Mouse (Mus musculus): ENCODE measurements at regions not wholly inside any gene's neighbourhood (a gene's known extent, or its start where the extent isn't known, plus 50 kb on each side); places are given as distances from the start of the nearest gene placed in this dataset.
A peak's percentile ranks its signal among the peaks of the same experiment; 100 is the strongest.
"Not testable (repeated sequence)": the region's sequence is repeated elsewhere in the genome, so short reads cannot be mapped to it uniquely, and the experiment has no call there.

DNA sequence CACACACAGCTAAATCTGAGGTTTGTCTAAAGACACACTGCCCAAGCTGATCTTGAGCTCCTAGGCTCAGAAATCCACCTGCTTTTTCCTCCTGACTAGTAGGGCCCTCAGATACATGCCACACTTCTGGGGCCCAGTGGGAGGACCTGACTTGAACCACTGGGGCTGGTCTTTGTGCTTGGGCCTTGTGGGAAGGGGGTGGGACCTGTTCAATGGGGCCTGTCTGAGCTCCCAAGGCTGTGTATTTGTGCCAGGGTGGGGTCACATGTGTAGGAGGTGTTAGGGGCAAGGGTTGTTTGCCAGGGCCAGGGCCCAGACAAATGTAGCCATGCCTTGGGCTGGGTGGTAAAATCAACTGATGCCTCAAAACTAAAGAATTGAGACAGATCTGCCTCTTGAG lies 56.8 kb downstream of the Gm8765 start:
- H3K27me3 ChIP-seq; H3K4me2 ChIP-seq; H3K9me3 ChIP-seq (replicated peaks); H3K4me3 ChIP-seq (replicated peaks); H3K36me3 ChIP-seq; ATAC-seq (replicated peaks; ENCODE audit: low FRiP score); H3K9ac ChIP-seq: not testable (repeated sequence)
- Histone ChIP-seq H3K4me1 (0 out of 2 replicates have a peak, but pooled peaks cover 11% of the 10 kb centered on the region), H3K27ac (0 out of 2 replicates have a peak overlapping the region, but pooled peaks have one; percentile 27)

DNA sequence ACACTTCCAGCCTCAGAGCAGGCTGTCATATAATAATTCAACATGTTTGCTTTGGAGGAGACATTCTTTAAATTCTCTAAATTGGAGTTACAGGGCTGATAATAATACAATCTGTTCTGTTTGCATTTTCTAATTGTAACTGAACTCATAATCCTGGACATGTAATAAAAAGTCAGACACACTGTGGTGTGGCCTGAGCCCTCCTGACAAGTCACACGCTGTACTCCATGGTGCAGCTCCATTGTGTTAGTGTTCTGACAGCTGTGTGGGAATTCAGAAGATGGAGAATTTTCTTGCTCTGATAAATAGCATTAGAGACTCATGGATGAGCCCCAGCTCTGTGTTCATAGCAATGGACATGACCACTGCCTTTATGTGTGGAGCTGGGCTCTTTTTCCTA lies 58.2 kb downstream of the Gm8765 start:
- not testable (repeated sequence) for ATAC-seq (replicated peaks; ENCODE audit: low FRiP score); H3K9ac ChIP-seq; H3K4me2 ChIP-seq; H3K4me3 ChIP-seq (replicated peaks); H3K36me3 ChIP-seq; H3K27me3 ChIP-seq; H3K9me3 ChIP-seq (replicated peaks)
- 57% methylated on average over 1 of the region's 1 CpGs for WGBS
- Histone ChIP-seq H3K4me1 (0 out of 2 replicates have a peak, but pooled peaks cover 11% of the 10 kb centered on the region), H3K27ac (peak overlapping the region; percentile 56)

DNA sequence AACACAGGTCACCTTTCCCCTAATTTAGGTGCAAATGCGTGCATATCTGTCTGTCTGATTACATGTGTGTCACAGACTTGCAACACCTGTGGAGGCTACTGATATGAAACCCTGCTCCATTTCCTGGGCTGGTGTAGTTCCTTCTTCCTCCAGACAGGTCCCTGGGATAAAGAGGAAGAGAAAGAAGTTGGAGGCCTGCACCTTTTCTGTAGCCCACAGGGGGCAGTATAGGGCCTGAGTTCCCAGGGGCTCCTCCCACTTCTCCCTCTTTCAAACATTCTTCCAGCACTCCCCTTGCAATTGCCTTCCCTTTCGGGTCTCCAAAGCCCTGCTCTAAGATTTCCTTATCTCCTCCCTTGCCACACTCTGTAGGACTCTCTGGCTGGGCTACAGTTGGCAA lies 66.5 kb downstream of the Gm8765 start:
- ATAC-seq (replicated peaks; ENCODE audit: low FRiP score), result no peak
- H3K9ac ChIP-seq, result no peak overlapping the region
- no peaks in the 10 kb centered on the region for H3K4me1 ChIP-seq
- no peaks in the 10 kb centered on the region for H3K27me3 ChIP-seq
- 73% methylated on average over 2 of the region's 2 CpGs for whole genome bisulfite sequencing
- H3K9me3 ChIP-seq (replicated peaks), result no peaks in the 10 kb centered on the region
- no peaks in the 10 kb centered on the region for H3K36me3 ChIP-seq
- no peak overlapping the region for H3K4me2 ChIP-seq
- no peak overlapping the region for H3K27ac ChIP-seq
- H3K4me3 ChIP-seq (replicated peaks), result no peak overlapping the region

DNA sequence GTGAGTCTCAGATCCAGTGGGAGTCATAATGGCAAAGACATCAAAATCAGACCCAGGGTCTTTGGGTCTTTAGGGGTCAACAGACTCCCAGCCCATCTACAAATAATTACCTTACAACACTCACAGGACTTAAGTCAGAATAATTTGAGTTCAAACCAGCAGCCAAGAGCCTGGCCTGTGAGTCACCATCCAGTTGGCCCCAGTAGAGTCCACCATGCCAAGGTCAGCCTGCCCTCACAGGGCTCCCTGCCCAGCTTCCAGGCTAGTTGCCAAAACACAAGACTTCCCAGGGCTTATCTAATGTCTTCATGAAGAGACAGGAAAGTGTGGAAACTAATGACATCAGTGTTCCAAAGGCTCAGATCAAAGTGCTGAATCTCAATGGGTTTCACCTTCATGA lies 81.9 kb downstream of the Gm8765 start:
- H3K9ac ChIP-seq; ATAC-seq (replicated peaks; ENCODE audit: low FRiP score); H3K27me3 ChIP-seq; H3K27ac ChIP-seq; H3K4me3 ChIP-seq (replicated peaks); H3K4me1 ChIP-seq; H3K36me3 ChIP-seq; H3K4me2 ChIP-seq; H3K9me3 ChIP-seq (replicated peaks): not testable (repeated sequence)

DNA sequence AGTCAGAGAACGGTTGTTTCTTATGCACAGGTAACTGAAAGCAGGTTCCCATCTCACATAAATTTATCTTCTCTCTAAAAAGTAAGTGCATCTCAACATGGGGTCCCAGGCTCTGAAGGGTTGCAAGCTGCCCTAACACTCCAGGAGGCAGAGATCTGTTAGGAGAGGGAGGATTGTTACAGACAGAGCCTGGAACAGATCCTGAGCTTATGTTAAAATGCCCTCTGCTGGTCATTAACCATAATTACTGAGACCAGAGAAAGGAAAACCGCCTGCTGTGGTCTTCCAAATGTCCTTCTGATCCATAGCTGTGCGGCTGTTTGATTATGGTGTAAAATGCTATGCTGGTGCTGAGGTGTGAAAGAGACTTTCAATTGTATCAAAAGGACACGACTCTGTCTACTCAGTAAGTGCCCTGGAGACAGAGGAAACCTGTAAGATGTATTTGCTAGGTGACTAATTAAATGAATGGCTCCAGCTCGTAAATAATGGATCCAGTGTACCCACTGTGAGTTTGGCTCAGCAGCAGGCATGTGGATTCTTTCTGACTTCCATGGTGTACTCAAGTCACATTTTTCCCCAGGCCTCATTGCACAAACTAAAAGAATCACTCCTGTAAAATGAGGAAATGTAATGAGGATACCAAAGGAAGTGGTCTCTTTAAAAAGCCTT lies 131.9 kb downstream of the Gm8765 start:
- 33% methylated on average over 4 of the region's 5 CpGs for WGBS
- H3K4me3 ChIP-seq (replicated peaks); H3K36me3 ChIP-seq; H3K27me3 ChIP-seq; H3K27ac ChIP-seq; H3K9ac ChIP-seq; H3K4me1 ChIP-seq; H3K9me3 ChIP-seq (replicated peaks); H3K4me2 ChIP-seq; ATAC-seq (replicated peaks; ENCODE audit: low FRiP score): not testable (repeated sequence)
